Mouse (Mus musculus) CH12.LX (cell line): ENCODE measurements around the gene Prkn. TPM values are rescaled to one million over a fixed set of nuclear protein-coding genes. Genes with fewer than 3 reads are reported as not detected.

Experiments
- DNase-seq: peaks from one replicate; pipeline ENCODE4 v3.0.0-alpha.2; 2013; ENCODE audit errors: extremely low read depth
- H3K27ac ChIP-seq: 2 replicates; pipeline ENCODE4 v1.5.1; 2012; ENCODE audit warnings: low read depth, mild to moderate bottlenecking, control low read depth, moderate library complexity; ENCODE audit not compliant: insufficient read depth
- H3K27me3 ChIP-seq: replicated peaks from 2 replicates; pipeline ENCODE3; 2012; ENCODE audit warnings: inconsistent platforms
- H3K36me3 ChIP-seq, 2 experiments: replicated peaks in 1 of 2; 2 replicates each; pipeline versions ENCODE3 to v1.6.1; 2012; ENCODE audit warnings: inconsistent platforms in 1 of 2, low read length in 1 of 2, mild to moderate bottlenecking in 1 of 2, mixed read lengths in 1 of 2, moderate library complexity in 1 of 2; ENCODE audit not compliant: control insufficient read depth in 1 of 2, insufficient read depth in 1 of 2
- H3K4me1 ChIP-seq, 2 experiments: 2 replicates each; pipeline ENCODE4 v1.6.1; 2012; ENCODE audit warnings: inconsistent platforms in 1 of 2, moderate library complexity in 1 of 2; ENCODE audit not compliant: insufficient read depth in 2 of 2, control insufficient read depth in 1 of 2
- H3K4me2 ChIP-seq: 2 replicates; pipeline ENCODE4 v1.6.1; 2012; ENCODE audit warnings: low read depth, mild to moderate bottlenecking, control low read depth; ENCODE audit not compliant: poor library complexity, insufficient read depth, severe bottlenecking
- H3K4me3 ChIP-seq, 3 experiments: fragments of 150-350 bp in 1 of 3; sonication (generic) in 1 of 3; replicated peaks in 1 of 3; 2 replicates each; pipeline versions ENCODE3 to v1.5.1; 2011 to 2012; ENCODE audit warnings: low read depth in 2 of 3, low read length in 2 of 3, mild to moderate bottlenecking in 2 of 3, moderate library complexity in 2 of 3, control low read depth in 1 of 3, improper control_type of control experiment in 1 of 3, inconsistent platforms in 1 of 3, mixed read lengths in 1 of 3; ENCODE audit not compliant: poor library complexity in 1 of 3
- H3K79me2 ChIP-seq: replicated peaks from 2 replicates; pipeline ENCODE4 v1.6.1; 2012; ENCODE audit warnings: mild to moderate bottlenecking, moderate library complexity; ENCODE audit not compliant: control insufficient read depth, poor library complexity, insufficient read depth, severe bottlenecking; ENCODE audit errors: extremely low read depth
- H3K9ac ChIP-seq: 2 replicates; pipeline ENCODE4 v1.6.1; 2012; ENCODE audit warnings: low read depth, mild to moderate bottlenecking, control low read depth, moderate library complexity; ENCODE audit not compliant: insufficient read depth
- H3K9me3 ChIP-seq: replicated peaks from 2 replicates; pipeline ENCODE3; 2012; ENCODE audit warnings: low read length, inconsistent platforms, mixed read lengths
- BHLHE40 ChIP-seq: IDR thresholded peaks from 2 replicates; pipeline ENCODE4 v1.6.1; 2011; ENCODE audit warnings: mild to moderate bottlenecking, low read depth, low read length, improper control_type of control experiment
- CHD1 ChIP-seq: IDR thresholded peaks from 2 replicates; pipeline ENCODE4 v1.6.1; 2012; ENCODE audit warnings: low read depth, low read length, improper control_type of control experiment, inconsistent platforms
- CHD2 ChIP-seq: IDR thresholded peaks from 2 replicates; pipeline ENCODE4 v1.6.1; 2011; ENCODE audit warnings: low read length, improper control_type of control experiment
- E2F4 ChIP-seq: IDR thresholded peaks from 2 replicates; pipeline ENCODE4 v1.6.1; 2011; ENCODE audit warnings: low read depth, low read length, improper control_type of control experiment; ENCODE audit not compliant: insufficient replicate concordance
- ETS1 ChIP-seq: conservative IDR thresholded peaks from 2 replicates; pipeline ENCODE4 v1.6.1; 2012; ENCODE audit warnings: low read depth, mild to moderate bottlenecking, inconsistent platforms, low read length, improper control_type of control experiment, moderate library complexity
- GABPA ChIP-seq: IDR thresholded peaks from 2 replicates; pipeline ENCODE4 v1.6.1; 2012; ENCODE audit warnings: low read depth, low read length, improper control_type of control experiment, inconsistent platforms; ENCODE audit not compliant: insufficient replicate concordance
- HCFC1 ChIP-seq: IDR thresholded peaks from 2 replicates; pipeline ENCODE4 v1.6.1; 2012; ENCODE audit warnings: low read depth, mild to moderate bottlenecking, inconsistent platforms, low read length, improper control_type of control experiment
- JUND ChIP-seq: conservative IDR thresholded peaks from 2 replicates; pipeline ENCODE4 v1.6.1; 2011; ENCODE audit warnings: low read depth, low read length, improper control_type of control experiment
- MAZ ChIP-seq: IDR thresholded peaks from 2 replicates; pipeline ENCODE4 v1.6.1; 2012; ENCODE audit warnings: low read depth, mild to moderate bottlenecking, inconsistent platforms, low read length, improper control_type of control experiment, moderate library complexity
- MYC ChIP-seq: IDR thresholded peaks from 2 replicates; pipeline ENCODE4 v1.6.1; 2011; ENCODE audit warnings: low read depth, mild to moderate bottlenecking, improper control_type of control experiment, low read length
- POLR2AphosphoS2 ChIP-seq: IDR thresholded peaks from 2 replicates; pipeline ENCODE4 v1.6.1; 2011; ENCODE audit warnings: low read depth, low read length, improper control_type of control experiment
- SIN3A ChIP-seq: IDR thresholded peaks from 2 replicates; pipeline ENCODE4 v1.6.1; 2012; ENCODE audit warnings: low read length, improper control_type of control experiment, inconsistent platforms
- TBP ChIP-seq: conservative IDR thresholded peaks from 2 replicates; pipeline ENCODE4 v1.6.1; 2011; ENCODE audit warnings: low read depth, low read length, improper control_type of control experiment
- UBTF ChIP-seq: IDR thresholded peaks from 2 replicates; pipeline ENCODE4 v1.6.1; 2012; ENCODE audit warnings: low read depth, mild to moderate bottlenecking, inconsistent platforms, low read length, improper control_type of control experiment, moderate library complexity
- USF1 ChIP-seq: IDR thresholded peaks from 2 replicates; pipeline ENCODE4 v1.6.1; 2014; ENCODE audit warnings: low read depth, mild to moderate bottlenecking, inconsistent platforms, low read length, improper control_type of control experiment
- ZC3H11A ChIP-seq: IDR thresholded peaks from 2 replicates; pipeline ENCODE4 v1.6.1; 2012; ENCODE audit warnings: low read depth, mild to moderate bottlenecking, inconsistent platforms, low read length, improper control_type of control experiment
- ZKSCAN1 ChIP-seq: IDR thresholded peaks from 2 replicates; pipeline ENCODE4 v1.6.1; 2012; ENCODE audit warnings: low read depth, inconsistent platforms, low read length, improper control_type of control experiment, borderline replicate concordance
- ZMIZ1 ChIP-seq: IDR thresholded peaks from 2 replicates; pipeline ENCODE4 v1.6.1; 2012; ENCODE audit warnings: low read depth, mild to moderate bottlenecking, inconsistent platforms, low read length, improper control_type of control experiment
- ZNF384 ChIP-seq: IDR thresholded peaks from 2 replicates; pipeline ENCODE4 v1.6.1; 2012; ENCODE audit warnings: low read depth, low read length, improper control_type of control experiment, inconsistent platforms
- dilution Hi-C: fragments of 300-500 bp; cut with MboI; formaldehyde crosslinking; loops from 2 replicates; pipeline ENCODE4 v1.14.3; 2020; ENCODE audit warnings: low sequenced_read_pairs; ENCODE audit not compliant: extremely low pct_unique_long_range_greater_than_20kb, extremely low pct_ligation_motif_present
- in situ Hi-C: fragments of 300-500 bp; cut with MboI; formaldehyde crosslinking; loops from 3 replicates; pipeline ENCODE4 v1.14.3; 2019; ENCODE audit warnings: low sequenced_read_pairs, low pct_ligation_motif_present, low pct_unique_long_range_greater_than_20kb, mixed read lengths
- polyA plus RNA-seq: library from polyadenylated mRNA; unstranded; fragments of >175 nt; gene quantifications from 2 replicates; pipeline ENCODE4 v1.2.1, GENCODE M21; 2012; ENCODE audit warnings: low read depth; ENCODE audit not compliant: insufficient read length
- total RNA-seq, 2 experiments: library from RNA; depleted of rRNA; stranded (reverse); fragments of 300-350 nt in 1 of 2; fragments of >200 nt in 1 of 2; gene quantifications; 2 replicates each; pipeline ENCODE4 v1.2.3; 2012 to 2014

Gene Prkn
- total and polyA plus RNA-seq, 3 experiments = 0.08 TPM; not detected in 2

GRCm38 (mm10) chr17:11532748-11533147 lies 692.6 kb downstream of the Prkn start:
- Histone ChIP-seq H3K9me3 (no peaks in the 10 kb centered on the region), H3K9ac (no peak overlapping the region), H3K36me3 (no peaks in the 10 kb centered on the region), H3K4me2 (no peak overlapping the region), H3K4me3 (no peak overlapping the region), H3K4me1 (no peaks in the 10 kb centered on the region), H3K79me2 (no peaks in the 10 kb centered on the region), H3K27me3 (no peaks in the 10 kb centered on the region), H3K27ac (no peak overlapping the region)
- no peak for DNase-seq
- in situ Hi-C loops = no loop called here
- dilution Hi-C loops = no loop called here
- TF ChIP-seq UBTF (no peak), ETS1 (no peak), TBP (no peak), ZNF384 (no peak), ZC3H11A (no peak), CHD2 (no peak)

DNA sequence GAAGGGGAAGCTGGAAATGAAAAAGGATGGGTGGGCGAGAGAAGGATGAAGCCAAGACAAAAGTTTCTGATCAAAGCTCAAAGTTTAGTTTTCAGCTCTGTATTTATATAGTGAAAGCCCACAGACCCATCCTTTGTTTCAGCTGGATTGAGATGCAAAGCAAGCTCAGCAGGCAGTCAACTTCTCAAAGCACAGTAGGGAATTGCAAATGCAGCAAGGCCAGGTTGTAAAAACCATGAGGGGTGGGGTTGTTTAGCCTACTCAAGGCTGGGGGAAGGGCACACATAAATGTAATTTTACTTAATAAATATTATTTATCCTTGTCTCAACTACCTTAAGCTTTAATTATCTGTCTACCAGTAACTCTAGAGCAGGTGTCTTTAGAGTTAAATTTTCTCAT lies 693.7 kb downstream of the Prkn start:
- DNase-seq = no peak
- H3K27ac ChIP-seq = no peak overlapping the region
- H3K4me2 ChIP-seq = no peak overlapping the region
- no peaks in the 10 kb centered on the region for H3K4me1 ChIP-seq
- no peak overlapping the region for H3K4me3 ChIP-seq
- no peaks in the 10 kb centered on the region for H3K9me3 ChIP-seq
- H3K79me2 ChIP-seq = no peaks in the 10 kb centered on the region
- in situ Hi-C loops = no loop called here
- no peaks in the 10 kb centered on the region for H3K27me3 ChIP-seq
- dilution Hi-C loops = no loop called here
- TF ChIP-seq MYC = no peak
- TF ChIP-seq SIN3A = no peak
- no peak for TF ChIP-seq UBTF
- TF ChIP-seq ZMIZ1 = no peak
- no peak for TF ChIP-seq GABPA
- TF ChIP-seq TBP = no peak
- no peak for TF ChIP-seq CHD1
- TF ChIP-seq JUND = no peak
- TF ChIP-seq USF1 = no peak
- TF ChIP-seq ETS1 = no peak
- TF ChIP-seq ZC3H11A = no peak
- TF ChIP-seq BHLHE40 = no peak
- TF ChIP-seq MAZ = no peak
- TF ChIP-seq E2F4 = no peak
- TF ChIP-seq ZKSCAN1 = no peak
- no peak for TF ChIP-seq POLR2AphosphoS2
- no peak for TF ChIP-seq HCFC1
- no peaks in the 10 kb centered on the region for H3K36me3 ChIP-seq
- no peak overlapping the region for H3K9ac ChIP-seq
